Mouse (Mus musculus): Measurements from ENCODE around the gene Osbpl5. TPM values are rescaled to one million over a fixed set of nuclear protein-coding genes. Genes with fewer than 3 reads are reported as not detected.

Gene Osbpl5
- polyA plus RNA-seq, 2 experiments: 1.3 to 1.6 TPM

DNA sequence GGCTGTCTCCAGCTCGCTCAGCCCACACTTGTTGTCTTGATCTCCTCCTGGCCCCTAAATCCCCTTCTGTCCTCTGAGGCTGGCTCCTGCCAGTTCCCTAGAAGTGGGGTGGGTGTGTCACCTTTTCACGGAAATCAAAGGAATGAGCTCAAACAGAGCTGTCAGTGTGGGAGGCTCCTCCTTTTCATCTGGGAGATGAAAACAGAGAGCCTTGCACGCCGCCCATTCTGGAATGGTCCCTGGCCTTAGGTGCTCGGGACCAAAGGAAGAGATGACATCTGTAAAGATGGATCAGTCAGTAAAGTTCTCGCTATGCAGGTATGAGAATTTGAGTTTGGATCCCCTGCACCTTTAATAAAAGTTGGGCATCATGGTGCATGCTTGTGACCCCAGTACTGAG, 10.1 kb upstream of the Osbpl5 start, which contains the start of gene Mrgprg:
Mrgprg (minus strand) TSS at position 101 of the 400 bp plus-strand sequence.
- Histone ChIP-seq H3K9ac (replicated peaks) (no peak within 1 kb of the TSS), H3K4me3 (ENCODE audit: insufficient read depth in 1 of 2, low read depth in 2 of 2, low read length in 2 of 2) (no peak within 1 kb of the TSS), H3K36me3 (replicated peaks; ENCODE audit: control insufficient read depth, insufficient read depth, low read depth) (no peaks in the 10 kb centered on the region), H3K9me3 (ENCODE audit: control insufficient read depth, low read length) (no peaks in the 10 kb centered on the region), H3K4me1 (replicated peaks; ENCODE audit: control insufficient read depth in 2 of 2, insufficient read depth in 2 of 2, low read length in 1 of 2) (peaks cover 0 to 8% of the 10 kb centered on the region in 2 experiments; a peak in 1 of 4 replicates), H3K27ac (no peak within 1 kb of the TSS), H3K4me2 (ENCODE audit: low read depth) (no peak within 1 kb of the TSS), H3K27me3 (ENCODE audit: control insufficient read depth, insufficient read depth, low read length) (peaks cover 3% of the 10 kb centered on the region; the same call in 1 of the 2 replicates)
- TF ChIP-seq CTCF (IDR thresholded peaks at IDR 0.05; ENCODE audit: low read depth) (no peak), EP300 (IDR thresholded peaks at IDR 0.05; ENCODE audit: low read depth) (no peak)
- ATAC-seq (ENCODE audit: insufficient read depth): no peak
- 37% methylated on average over 6 of the region's 6 CpGs for WGBS (ENCODE audit: insufficient replicate concordance)
- DNase-seq (ENCODE audit: low read depth in 3 of 3, low spot score in 3 of 3): no peak

DNA sequence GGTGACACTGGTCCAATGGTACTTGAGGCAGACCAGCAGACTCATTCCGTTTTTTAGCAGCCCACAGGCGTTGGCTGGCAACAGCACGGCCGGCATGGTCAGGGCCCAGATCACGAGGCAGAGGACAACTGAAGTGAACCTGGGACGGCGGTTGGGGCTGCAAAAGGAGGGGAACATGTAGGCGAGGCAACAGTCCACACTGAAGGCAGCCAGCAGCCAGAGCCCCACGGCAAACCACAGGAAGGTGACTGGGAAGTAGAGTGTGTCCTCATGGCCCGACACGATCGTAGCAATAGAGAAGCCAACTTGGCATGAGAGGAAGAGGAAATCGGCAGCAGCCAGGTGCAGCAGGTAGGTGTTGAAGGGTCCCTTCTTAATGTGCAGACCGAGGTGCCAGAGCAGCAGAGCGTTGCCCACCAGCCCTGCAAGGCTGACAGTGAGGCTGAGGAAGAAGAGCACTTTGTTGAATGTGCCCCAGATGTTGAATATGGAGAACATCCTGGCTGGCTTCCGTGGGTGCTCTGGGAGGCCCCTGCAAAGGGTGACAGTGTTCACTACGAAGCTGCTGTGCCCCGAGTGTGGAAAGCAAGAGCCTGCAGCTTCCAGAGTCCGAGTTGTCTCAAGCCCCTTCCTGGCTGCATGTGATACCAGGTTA, 8.2 kb upstream of the Osbpl5 start:
- ATAC-seq (ENCODE audit: insufficient read depth): no peak
- TF ChIP-seq EP300 (IDR thresholded peaks at IDR 0.05; ENCODE audit: low read depth) (no peak), CTCF (IDR thresholded peaks at IDR 0.05; ENCODE audit: low read depth) (no peak)
- WGBS (ENCODE audit: insufficient replicate concordance): 33% methylated on average over 19 of the region's 19 CpGs

DNA sequence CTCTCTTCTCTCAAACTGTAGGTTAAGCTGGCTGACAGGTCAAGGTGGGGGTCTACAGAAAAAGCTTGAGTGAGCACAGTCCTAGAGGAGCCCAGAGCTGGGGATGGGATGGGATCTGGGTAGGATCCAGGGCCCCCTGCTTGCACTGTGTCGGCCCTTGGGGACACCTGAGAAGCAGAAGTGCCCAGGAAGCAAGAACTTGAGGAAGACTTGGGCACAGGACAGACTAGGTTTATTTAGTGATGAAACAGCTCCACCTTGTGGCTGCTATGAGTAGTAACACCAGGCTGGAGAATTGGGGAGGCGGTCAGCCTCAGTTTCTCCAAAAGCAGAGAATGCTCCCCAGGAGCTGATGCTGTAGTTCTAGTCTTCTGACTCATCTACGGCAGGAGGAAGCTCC, 7.0 kb upstream of the Osbpl5 start:
- no peaks in the 10 kb centered on the region for H3K4me1 ChIP-seq (replicated peaks; ENCODE audit: control insufficient read depth in 2 of 2, insufficient read depth in 2 of 2, low read length in 1 of 2)
- ATAC-seq (ENCODE audit: insufficient read depth) (no peak), DNase-seq (ENCODE audit: low read depth in 3 of 3, low spot score in 3 of 3) (peak in 1 of 3 experiments; percentile 13)
- H3K36me3 ChIP-seq (replicated peaks; ENCODE audit: control insufficient read depth, insufficient read depth, low read depth): no peaks in the 10 kb centered on the region
- TF ChIP-seq EP300 (IDR thresholded peaks at IDR 0.05; ENCODE audit: low read depth) (no peak), CTCF (IDR thresholded peaks at IDR 0.05; ENCODE audit: low read depth) (peak; percentile 80)
- no peak overlapping the region for H3K9ac ChIP-seq (replicated peaks)
- H3K27ac ChIP-seq: no peak overlapping the region
- H3K4me3 ChIP-seq (ENCODE audit: insufficient read depth in 1 of 2, low read depth in 2 of 2, low read length in 2 of 2): no peak overlapping the region
- WGBS (ENCODE audit: insufficient replicate concordance): 11% methylated on average over 3 of the region's 3 CpGs
- H3K4me2 ChIP-seq (ENCODE audit: low read depth): no peak overlapping the region
- no peaks in the 10 kb centered on the region for H3K9me3 ChIP-seq (ENCODE audit: control insufficient read depth, low read length)
- peaks cover 3% of the 10 kb centered on the region; the same call in 1 of the 2 replicates for H3K27me3 ChIP-seq (ENCODE audit: control insufficient read depth, insufficient read depth, low read length)

More for the DNA sequence above, 8.2 kb upstream of the Osbpl5 start:
- Histone ChIP-seq H3K36me3 (replicated peaks; ENCODE audit: control insufficient read depth, insufficient read depth, low read depth) (no peaks in the 10 kb centered on the region), H3K4me1 (replicated peaks; ENCODE audit: control insufficient read depth in 2 of 2, insufficient read depth in 2 of 2, low read length in 1 of 2) (peaks cover 0 to 3% of the 10 kb centered on the region in 2 experiments; a peak in 1 of 4 replicates), H3K27me3 (ENCODE audit: control insufficient read depth, insufficient read depth, low read length) (peaks cover 3% of the 10 kb centered on the region; the same call in 1 of the 2 replicates), H3K9me3 (ENCODE audit: control insufficient read depth, low read length) (no peaks in the 10 kb centered on the region), H3K4me3 (ENCODE audit: insufficient read depth in 1 of 2, low read depth in 2 of 2, low read length in 2 of 2) (no peak overlapping the region), H3K27ac (no peak overlapping the region), H3K4me2 (ENCODE audit: low read depth) (no peak overlapping the region), H3K9ac (replicated peaks) (no peak overlapping the region)
- DNase-seq (ENCODE audit: low read depth in 3 of 3, low spot score in 3 of 3): no peak

DNA sequence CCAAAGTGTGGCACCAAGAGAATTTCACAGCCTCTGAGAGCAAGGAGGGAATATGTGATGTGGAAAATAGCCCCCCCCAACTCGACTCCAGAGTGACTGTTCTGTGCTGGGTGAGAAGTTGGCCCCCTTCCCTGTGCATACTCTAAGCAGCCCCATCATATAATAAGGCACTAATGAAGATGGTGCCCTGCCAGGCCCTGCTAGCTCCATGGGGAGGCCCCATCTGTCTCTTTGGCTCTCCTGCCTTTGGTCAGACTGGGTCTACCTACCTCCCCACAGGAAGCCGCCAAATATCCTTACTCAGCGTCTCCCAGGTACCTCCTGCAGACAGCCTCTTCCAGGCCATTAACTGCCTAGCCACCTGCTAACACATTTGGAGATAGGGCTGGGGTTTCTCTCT, 2.2 kb upstream of the Osbpl5 start:
- no peak for DNase-seq (ENCODE audit: low read depth in 3 of 3, low spot score in 3 of 3)
- Histone ChIP-seq H3K9ac (replicated peaks) (no peak overlapping the region), H3K27me3 (ENCODE audit: control insufficient read depth, insufficient read depth, low read length) (no peaks in the 10 kb centered on the region; the same call in 1 of the 2 replicates), H3K4me1 (replicated peaks; ENCODE audit: control insufficient read depth in 2 of 2, insufficient read depth in 2 of 2, low read length in 1 of 2) (peaks cover 0 to 2% of the 10 kb centered on the region in 2 experiments; a peak in 1 of 4 replicates), H3K27ac (no peak overlapping the region), H3K4me3 (ENCODE audit: insufficient read depth in 1 of 2, low read depth in 2 of 2, low read length in 2 of 2) (no peak overlapping the region), H3K36me3 (replicated peaks; ENCODE audit: control insufficient read depth, insufficient read depth, low read depth) (no peaks in the 10 kb centered on the region), H3K9me3 (ENCODE audit: control insufficient read depth, low read length) (no peaks in the 10 kb centered on the region), H3K4me2 (ENCODE audit: low read depth) (no peak overlapping the region)
- 36% methylated on average over 3 of the region's 3 CpGs for WGBS (ENCODE audit: insufficient replicate concordance)
- no peak for TF ChIP-seq EP300 (IDR thresholded peaks at IDR 0.05; ENCODE audit: low read depth)
- no peak for TF ChIP-seq CTCF (IDR thresholded peaks at IDR 0.05; ENCODE audit: low read depth)
- ATAC-seq (ENCODE audit: insufficient read depth): no peak

DNA sequence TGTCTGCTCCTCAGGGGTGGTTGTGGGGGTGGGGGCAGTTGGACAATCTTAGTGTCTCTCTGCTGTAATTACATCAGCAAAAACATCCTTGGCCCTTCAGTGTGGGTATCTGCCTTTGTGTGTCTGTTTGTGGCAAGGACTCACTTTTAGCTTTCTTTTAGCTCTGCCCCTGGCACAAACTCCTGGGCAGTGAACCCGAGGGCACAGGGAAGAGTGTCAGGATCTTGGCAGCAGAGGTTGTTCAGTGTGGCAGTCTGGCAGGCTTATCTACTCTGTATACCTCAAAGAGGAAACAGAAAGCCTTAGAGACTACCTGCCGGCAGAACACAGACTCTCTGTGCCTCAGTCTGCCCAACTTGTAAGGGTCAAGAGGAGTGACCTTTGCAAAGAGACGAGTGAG, 911 bp upstream of the Osbpl5 start:
- Histone ChIP-seq H3K36me3 (replicated peaks; ENCODE audit: control insufficient read depth, insufficient read depth, low read depth) (no peaks in the 10 kb centered on the region), H3K27ac (no peak overlapping the region), H3K9me3 (ENCODE audit: control insufficient read depth, low read length) (no peaks in the 10 kb centered on the region), H3K4me2 (ENCODE audit: low read depth) (no peak overlapping the region), H3K4me1 (replicated peaks; ENCODE audit: control insufficient read depth in 2 of 2, insufficient read depth in 2 of 2, low read length in 1 of 2) (peaks cover 0 to 2% of the 10 kb centered on the region in 2 experiments; a peak in 1 of 4 replicates), H3K27me3 (ENCODE audit: control insufficient read depth, insufficient read depth, low read length) (no peaks in the 10 kb centered on the region; the same call in 1 of the 2 replicates), H3K4me3 (ENCODE audit: insufficient read depth in 1 of 2, low read depth in 2 of 2, low read length in 2 of 2) (no peak overlapping the region), H3K9ac (replicated peaks) (no peak overlapping the region)
- no peak for ATAC-seq (ENCODE audit: insufficient read depth)
- DNase-seq (ENCODE audit: low read depth in 3 of 3, low spot score in 3 of 3): no peak
- TF ChIP-seq CTCF (IDR thresholded peaks at IDR 0.05; ENCODE audit: low read depth): no peak
- no peak for TF ChIP-seq EP300 (IDR thresholded peaks at IDR 0.05; ENCODE audit: low read depth)
- WGBS (ENCODE audit: insufficient replicate concordance): 36% methylated on average over 3 of the region's 3 CpGs

Measured in liver, embryonic 14.5 days (tissue).